ENCODE assay signal across 16 mouse cellular contexts in genomic region chr14:8016276-8016675, GRCm38 (mm10). TPM values are rescaled to one million over a fixed set of nuclear protein-coding genes. Genes with fewer than 3 reads are reported as not detected.
DNase-seq lines count a peak whose midpoint lies in the region; ATAC-seq and TF ChIP-seq lines count a peak whose summit lies in the region.
"Had no signal": no experiment of that assay in that cellular context is flagged by ENCODE, and none has a peak within 500 bp of the region (broad histone marks: within the 10 kb centered on the region; RNA-seq: fewer than 3 reads in every experiment).

No protein-coding gene starts in this region.

- intact Hi-C loops in heart, postnatal 36 days (cut with DNase I) = no loop called here

- in situ Hi-C loops in Patski (cut with MboI; ENCODE audit: low pct_unique_long_range_greater_than_20kb) = no loop called here

- peak; percentile 54 for ATAC-seq in Patski
- ATAC-seq in liver, postnatal 0 days = peak; percentile 97
- ATAC-seq in forebrain, embryonic 14.5 days = no peak
- ATAC-seq: activated CD4-positive, CD25-positive, alpha-beta regulatory T cell, adult 4 months; hindbrain, embryonic 16.5 days; midbrain, embryonic 13.5 days had no signal

- no peak overlapping the region for H3K4me3 ChIP-seq in brown adipose tissue, adult 24 weeks (ENCODE audit: insufficient read depth, low read depth, low read length)
- no peak overlapping the region for H3K4me3 ChIP-seq in liver, postnatal 0 days (ENCODE audit: low read depth, low read length)
- no peak overlapping the region for H3K4me3 ChIP-seq in forebrain, embryonic 14.5 days (ENCODE audit: low read depth, low read length)
- H3K4me3 ChIP-seq: heart, embryonic 15.5 days; midbrain, embryonic 13.5 days had no signal

- TF ChIP-seq CTCF in Patski (IDR thresholded peaks at IDR 0.05) = no peak
- no peak for TF ChIP-seq CTCF in liver, postnatal 0 days (IDR thresholded peaks at IDR 0.05; ENCODE audit: low read depth)

- POLR2A ChIA-PET in Patski (lab: Charles Lee) = interaction anchor here (1.5 kb wide), 1 partner anchor 9 kb away, joined by 3 read pairs; no protein-coding TSS in a partner anchor

- no peak for TF ChIP-seq EP300 in liver, postnatal 0 days (IDR thresholded peaks at IDR 0.05; ENCODE audit: low read depth)

- peaks cover 16% of the 10 kb centered on the region for H3K4me1 ChIP-seq in brown adipose tissue, adult 24 weeks (ENCODE audit: control insufficient read depth, insufficient read depth, insufficient read length, low read length)
- H3K4me1 ChIP-seq in liver, postnatal 0 days (ENCODE audit: insufficient read depth) = peaks cover 8% of the 10 kb centered on the region; the same call in 1 of the 2 replicates
- no peaks in the 10 kb centered on the region for H3K4me1 ChIP-seq in forebrain, embryonic 14.5 days (ENCODE audit: control insufficient read depth, insufficient read depth, low read length)
- H3K4me1 ChIP-seq: heart, embryonic 15.5 days; midbrain, embryonic 13.5 days had no signal

- H3K36me3 ChIP-seq in liver, postnatal 0 days (replicated peaks; ENCODE audit: insufficient read depth, low read length) = no peaks in the 10 kb centered on the region
- no peaks in the 10 kb centered on the region for H3K36me3 ChIP-seq in forebrain, embryonic 14.5 days (ENCODE audit: control insufficient read depth, insufficient read depth, low read length)
- H3K36me3 ChIP-seq: heart, embryonic 15.5 days; midbrain, embryonic 13.5 days had no signal

- CTCF ChIA-PET in Patski (lab: Charles Lee) = interaction anchor here (1.0 to 1.7 kb wide), 5 partner anchors 12 to 27 kb away, joined by 3 to 6 read pairs (median 5); partner anchors contain the start of gene Dnase1l3

- peak overlapping the region; percentile 16; the same call in 1 of the 2 replicates for H3K9ac ChIP-seq in liver, postnatal 0 days (replicated peaks)
- no peak overlapping the region for H3K9ac ChIP-seq in forebrain, embryonic 14.5 days (ENCODE audit: low read length)
- H3K9ac ChIP-seq: heart, embryonic 15.5 days; lung, embryonic 14.5 days; midbrain, embryonic 13.5 days had no signal

- no peaks in the 10 kb centered on the region for H3K27me3 ChIP-seq in Patski
- H3K27me3 ChIP-seq in liver, postnatal 0 days (ENCODE audit: insufficient read depth, low read length) = no peaks in the 10 kb centered on the region
- H3K27me3 ChIP-seq in forebrain, embryonic 14.5 days (replicated peaks; ENCODE audit: control insufficient read depth, insufficient read depth, low read length) = no peaks in the 10 kb centered on the region
- H3K27me3 ChIP-seq: heart, embryonic 15.5 days; midbrain, embryonic 13.5 days had no signal

- no peaks in the 10 kb centered on the region for H3K9me3 ChIP-seq in liver, postnatal 0 days (ENCODE audit: low read length)
- H3K9me3 ChIP-seq in forebrain, embryonic 14.5 days (replicated peaks; ENCODE audit: control insufficient read depth, low read length) = no peaks in the 10 kb centered on the region
- H3K9me3 ChIP-seq: heart, embryonic 15.5 days; midbrain, embryonic 13.5 days had no signal

- H3K4me2 ChIP-seq in liver, postnatal 0 days (ENCODE audit: low read depth, low read length) = no peak overlapping the region
- H3K4me2 ChIP-seq in forebrain, embryonic 14.5 days (ENCODE audit: low read length) = no peak overlapping the region
- H3K4me2 ChIP-seq: heart, embryonic 15.5 days; lung, embryonic 14.5 days; midbrain, embryonic 13.5 days had no signal

- peak overlapping the region; percentile 79 for H3K27ac ChIP-seq in brown adipose tissue, adult 24 weeks (replicated peaks; ENCODE audit: low read depth, low read length)
- peak overlapping the region; percentile 57 for H3K27ac ChIP-seq in liver, postnatal 0 days (ENCODE audit: low read depth)
- H3K27ac ChIP-seq in forebrain, embryonic 14.5 days (ENCODE audit: low read depth, low read length) = no peak overlapping the region
- H3K27ac ChIP-seq: heart, embryonic 15.5 days; midbrain, embryonic 13.5 days had no signal

- DNase-seq in Patski (ENCODE audit: low read depth, low spot score) (no peak), adipocyte (ENCODE audit: low spot score) (no peak)
- DNase-seq in kidney, postnatal 14 days = peak; percentile 48
- DNase-seq in liver, postnatal 0 days = peak; percentile 50
- DNase-seq in forebrain, embryonic 14.5 days (ENCODE audit: low spot score) = no peak
- no peak for DNase-seq in heart, postnatal 36 days
- DNase-seq: gastrocnemius, postnatal 14 days; lung, embryonic 14.5 days had no signal

- 54% methylated on average over 6 of the region's 6 CpGs for WGBS in liver, postnatal 0 days (ENCODE audit: insufficient replicate concordance)
- 91% methylated on average over 6 of the region's 6 CpGs for WGBS in forebrain, embryonic 14.5 days

RNA-seq across cellular contexts. Expression of gene Abhd6, which starts 13.6 kb away (rescaled TPM):
- polyA plus RNA-seq in Patski (2021) = 26.9 TPM
- 40.4 and 42.1 TPM in 2 replicates for polyA plus RNA-seq in brown adipose tissue, adult 24 weeks (2012; ENCODE audit: insufficient read depth, insufficient read length, missing spikeins)
- 29.8 and 34.0 TPM in 2 replicates for polyA plus RNA-seq in liver, postnatal 0 days (2015; fragmentation: Nextera tagmentation; extraction: Ambion mirVana)
- 33.5 and 34.1 TPM in 2 replicates for polyA plus RNA-seq in forebrain, embryonic 14.5 days (2014; fragmentation: Nextera tagmentation; extraction: Ambion mirVana)
- 10 to 100 TPM; 10.4 to 10.7 TPM for total RNA-seq in heart, postnatal 36 days (2021)

RNA-seq across cellular contexts. Expression of gene Dnase1l3, which starts 21.9 kb away (rescaled TPM):
- polyA plus RNA-seq in Patski (2021) = 0.44 TPM
- not detected in 2 replicates for polyA plus RNA-seq in brown adipose tissue, adult 24 weeks (2012; ENCODE audit: insufficient read depth, insufficient read length, missing spikeins)
- polyA plus RNA-seq in liver, postnatal 0 days (2015; fragmentation: Nextera tagmentation; extraction: Ambion mirVana) = 12.1 and 13.2 TPM in 2 replicates
- polyA plus RNA-seq in forebrain, embryonic 14.5 days (2014; fragmentation: Nextera tagmentation; extraction: Ambion mirVana) = 0.05 and 0.15 TPM in 2 replicates
- under 1 TPM; 0.06 to 0.08 TPM for total RNA-seq in heart, postnatal 36 days (2021)
- total RNA-seq: left cerebral cortex, postnatal 10 days had no signal

RNA-seq across cellular contexts. Expression of gene Gm45521, which starts 59.2 kb away (rescaled TPM):
- not detected for polyA plus RNA-seq in Patski (2021)
- polyA plus RNA-seq in brown adipose tissue, adult 24 weeks (2012; ENCODE audit: insufficient read depth, insufficient read length, missing spikeins) = not detected in 2 replicates
- not detected in 2 replicates for polyA plus RNA-seq in liver, postnatal 0 days (2015; fragmentation: Nextera tagmentation; extraction: Ambion mirVana)
- polyA plus RNA-seq in forebrain, embryonic 14.5 days (2014; fragmentation: Nextera tagmentation; extraction: Ambion mirVana) = 0.28 TPM in 1 of 2 replicates, not detected in the other
- total RNA-seq in heart, postnatal 36 days (2021) = not detected
- total RNA-seq: gastrocnemius, postnatal 14 days had no signal
- polyA plus RNA-seq: activated CD4-positive, CD25-positive, alpha-beta regulatory T cell, adult 4 months; cortical plate, adult 2 months; heart, embryonic 15.5 days; lung, embryonic 14.5 days; neural tube, embryonic 14.5 days had no signal

Comparison
In these comparisons a context has a peak if more than half of its experiments do, and no peak if none do; other contexts are left out.
1. DNase-seq: peak in kidney, postnatal 14 days (single experiment) and liver, postnatal 0 days (single experiment); none in Patski (single experiment), adipocyte (single experiment), forebrain, embryonic 14.5 days (single experiment) and heart, postnatal 36 days (0 of 2).